Mouse (Mus musculus): ENCODE data around the gene Krt7.

Gene Krt7

DNA sequence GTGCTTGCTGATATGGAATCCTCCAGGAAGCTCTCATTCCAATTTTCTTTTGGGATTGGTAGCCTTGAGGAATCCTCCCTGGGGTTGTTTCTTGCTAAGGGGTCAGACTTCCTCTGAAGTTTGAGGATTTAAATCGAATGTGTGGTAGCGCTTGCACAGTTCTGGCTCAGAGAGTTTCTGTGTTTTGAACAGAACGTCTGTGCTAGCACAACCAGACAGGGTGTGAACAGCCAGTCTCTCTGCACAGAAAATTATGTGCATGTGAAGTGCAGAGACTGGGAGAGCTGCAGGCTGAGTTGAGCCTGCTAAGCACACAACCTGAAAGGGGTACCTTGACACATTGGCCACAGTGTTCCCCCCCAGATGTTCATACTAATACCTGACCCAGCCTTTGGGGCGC lies 30.0 kb downstream of the Krt7 start:
- peak; percentile 45 for DNase-seq (ENCODE audit: low read depth, low spot score)

DNA sequence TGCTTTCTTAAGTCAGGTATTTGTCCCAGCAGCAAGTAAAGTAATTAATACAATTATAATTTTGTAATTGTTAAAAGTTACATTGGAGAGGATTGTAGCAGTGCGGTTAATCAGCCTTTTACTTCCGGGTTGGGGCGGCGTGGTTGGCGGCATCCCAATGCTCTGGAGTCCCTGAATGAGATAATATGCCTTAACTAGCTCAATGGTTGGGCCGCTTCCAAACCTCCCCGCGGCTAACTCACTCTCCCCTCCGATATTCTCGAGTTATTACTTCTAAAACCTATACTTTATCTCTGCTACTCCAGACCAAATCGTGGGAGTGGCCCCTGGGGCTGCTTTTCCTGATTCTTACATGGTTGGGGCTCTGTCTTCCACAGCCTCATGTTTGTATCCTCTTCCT lies 35.7 kb downstream of the Krt7 start:
- no peak for DNase-seq (ENCODE audit: low read depth, low spot score)

DNA sequence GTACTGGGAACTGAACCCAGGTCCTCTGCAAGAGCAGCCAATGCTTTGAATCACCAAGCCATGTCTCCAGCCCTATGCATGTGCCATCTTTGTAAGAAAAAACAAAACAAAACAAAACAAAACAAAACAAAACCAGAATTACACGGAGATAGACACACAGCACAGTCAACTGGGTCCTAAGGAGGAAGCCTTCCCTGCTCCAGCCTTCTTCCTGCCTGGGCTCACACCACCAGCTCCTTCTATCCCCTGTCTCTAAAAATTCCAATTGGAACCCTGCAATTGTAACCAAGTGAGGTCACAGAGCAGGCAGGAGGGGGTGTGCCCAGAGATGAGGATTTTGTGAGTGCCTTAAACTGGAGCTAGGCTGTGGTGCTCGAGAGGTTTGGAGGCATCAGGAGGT lies 36.6 kb downstream of the Krt7 start, which contains the start of gene Krt88:
Gene Krt88 (plus strand): TSS at position 301 of the 400 bp plus-strand sequence.
- DNase-seq (ENCODE audit: low read depth, low spot score): no peak

DNA sequence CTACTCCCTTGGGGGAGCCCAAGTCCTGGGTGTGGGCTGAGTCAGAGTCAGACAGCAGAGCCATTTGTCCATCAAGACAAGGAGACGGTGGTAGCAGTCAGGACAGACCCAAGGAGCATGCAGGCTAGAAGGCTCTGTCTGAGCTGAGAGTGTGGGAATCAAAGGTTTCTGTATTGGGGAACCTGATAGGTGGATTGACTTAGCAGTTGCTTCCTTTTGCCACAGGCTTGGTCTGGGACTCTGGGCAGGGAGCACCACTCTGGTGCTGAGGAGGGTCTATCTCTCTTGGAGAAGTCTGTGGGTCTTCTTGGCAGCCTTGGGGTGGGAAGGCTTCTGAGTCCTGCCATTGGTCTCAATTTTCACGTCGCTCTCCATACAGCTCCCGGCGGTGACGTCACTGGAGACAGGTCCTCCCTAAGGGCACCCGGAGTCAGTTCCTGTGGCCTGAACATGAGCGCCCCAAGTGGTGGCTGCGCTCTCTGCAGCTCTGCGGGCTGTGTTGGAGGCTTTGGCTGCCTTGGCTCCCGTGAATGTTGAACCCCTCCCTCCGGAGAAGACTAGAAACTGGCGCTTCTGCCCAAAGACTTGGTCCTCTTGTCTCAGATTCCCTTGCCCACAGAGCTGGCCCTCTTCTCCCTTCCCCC lies 42.4 kb downstream of the Krt7 start:
- peak; percentile 69 for DNase-seq (ENCODE audit: low read depth, low spot score)

DNA sequence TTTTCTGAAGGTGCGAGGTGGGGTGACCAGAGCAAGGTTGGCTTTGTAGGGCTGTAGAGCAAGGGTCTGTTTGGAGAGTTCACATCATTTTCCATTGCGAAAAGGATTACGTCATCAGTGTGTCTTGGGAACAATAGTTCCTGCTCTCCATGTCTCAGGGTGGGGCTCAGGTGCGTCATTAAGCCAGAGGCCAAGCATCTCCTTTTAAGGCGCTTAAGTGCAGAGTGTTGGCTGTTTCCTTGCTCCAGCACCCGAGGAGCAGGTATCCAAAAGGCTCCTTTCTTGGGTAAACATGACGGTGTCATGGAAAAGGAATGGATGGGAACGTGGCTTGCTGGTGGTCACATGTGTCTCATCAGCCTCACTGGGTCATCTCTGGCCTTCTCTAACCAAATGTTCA lies 43.9 kb downstream of the Krt7 start:
- no peak for DNase-seq (ENCODE audit: low read depth, low spot score)

DNA sequence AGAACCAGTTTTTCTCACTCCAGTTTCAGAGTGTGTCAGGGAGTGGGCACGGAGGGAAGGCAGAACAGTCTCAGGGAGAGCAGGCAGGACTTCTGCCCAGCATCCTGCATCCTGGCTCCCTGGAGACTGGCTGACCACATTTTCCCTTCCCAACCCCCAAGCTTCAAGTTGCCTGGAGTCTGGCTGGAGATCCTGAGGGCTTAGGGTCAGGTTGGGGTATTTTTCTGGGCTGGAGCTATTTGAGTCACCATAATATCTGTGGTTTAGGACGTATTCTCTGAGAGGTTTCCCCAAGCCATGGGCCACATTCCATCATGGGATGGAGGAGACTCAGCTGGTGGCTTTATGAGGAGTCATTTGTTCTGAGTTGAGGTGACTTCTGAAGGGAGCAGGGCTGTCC lies 44.4 kb downstream of the Krt7 start:
- no peak for DNase-seq (ENCODE audit: low read depth, low spot score)

DNA sequence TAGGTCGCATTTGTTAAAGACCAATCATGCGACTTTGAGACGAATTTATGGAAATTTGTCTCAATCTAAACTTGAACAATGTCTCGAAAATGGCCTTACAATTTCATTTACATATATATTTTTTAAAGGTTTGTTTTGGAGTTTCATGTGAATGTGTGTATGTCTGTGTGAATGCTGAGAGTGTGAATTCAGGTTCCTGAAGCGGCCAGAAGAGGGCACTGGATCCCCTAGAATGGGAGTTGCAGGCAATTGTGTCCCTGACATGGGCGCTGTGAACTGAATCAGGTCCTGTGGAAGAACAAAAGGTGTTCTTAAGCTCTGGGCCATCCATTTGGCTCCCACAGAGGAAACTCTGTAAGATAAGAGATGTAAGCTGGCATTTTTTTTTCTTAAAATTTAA lies 45.0 kb downstream of the Krt7 start:
- DNase-seq (ENCODE audit: low read depth, low spot score): no peak

DNA sequence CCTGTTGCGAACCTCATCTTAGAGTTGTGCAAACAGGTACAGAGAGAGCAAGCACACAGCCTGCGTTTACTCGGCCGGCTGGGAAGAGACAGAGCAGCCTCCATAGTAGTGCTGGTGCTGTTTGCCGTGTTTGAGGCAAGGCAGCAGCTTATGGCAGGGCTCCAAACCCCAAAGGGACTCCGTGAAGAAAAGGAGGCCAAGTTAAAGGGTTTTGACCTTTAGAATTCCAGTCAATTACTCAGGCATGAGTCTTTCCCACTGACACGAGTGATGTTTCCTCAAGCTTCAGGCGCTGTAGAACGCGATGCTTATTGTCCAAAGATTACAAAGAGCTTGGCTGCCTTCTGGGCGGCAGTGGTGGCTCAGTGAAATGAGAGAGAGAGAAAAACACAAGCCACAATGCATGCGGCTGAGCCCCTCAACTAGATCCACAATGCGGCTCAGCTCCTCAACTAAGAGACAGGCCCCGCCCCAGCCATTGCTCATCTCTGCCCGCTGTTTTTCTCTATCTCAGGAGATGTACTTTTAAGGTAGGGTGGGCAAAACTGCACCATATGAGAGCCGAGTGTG lies 47.6 kb downstream of the Krt7 start:
- no peak for DNase-seq (ENCODE audit: low read depth, low spot score)

DNA sequence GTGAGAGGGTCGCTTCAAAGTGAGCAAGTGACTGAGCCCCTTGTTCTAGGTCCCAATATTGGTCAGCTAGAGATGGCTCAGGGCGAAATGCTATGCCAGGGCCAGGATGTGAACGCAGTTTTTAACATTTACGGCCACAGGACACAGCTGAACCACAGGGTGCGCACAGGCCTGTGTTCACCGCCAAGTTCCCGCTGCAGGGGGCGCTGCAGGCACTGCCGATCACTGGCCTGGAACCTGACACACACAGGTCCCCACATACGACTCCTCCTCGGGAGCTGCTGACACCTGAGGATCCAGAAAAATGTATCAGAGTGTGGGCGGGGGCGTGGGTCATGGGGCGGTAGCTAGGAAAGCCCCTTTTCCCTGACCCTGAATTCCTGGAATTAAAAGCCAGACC lies 48.4 kb downstream of the Krt7 start:
- no peak for DNase-seq (ENCODE audit: low read depth, low spot score)

DNA sequence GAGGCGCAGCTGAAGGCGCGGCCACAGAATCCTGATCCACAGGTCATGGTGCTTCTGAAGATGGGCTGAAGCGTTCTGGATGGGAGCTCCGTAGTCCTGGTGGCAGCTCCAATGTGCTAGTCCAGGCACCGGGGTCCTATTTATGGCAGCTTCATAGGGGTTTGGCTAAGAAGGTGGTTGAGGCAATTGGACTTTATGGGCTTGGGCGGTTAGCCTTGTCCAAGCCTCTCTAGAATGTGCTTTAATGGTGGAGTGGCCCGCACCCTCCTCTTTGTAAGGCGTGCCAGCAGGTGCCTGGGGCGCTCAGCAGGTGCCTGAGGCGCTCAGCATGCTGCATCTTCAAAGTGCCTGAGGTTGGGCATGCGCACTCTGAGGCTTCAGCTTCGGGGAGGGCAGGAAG lies 52.8 kb downstream of the Krt7 start, which contains the start of gene Krt81:
Gene Krt81 (minus strand): TSS at position 101 of the 400 bp plus-strand sequence.
- DNase-seq (ENCODE audit: low read depth, low spot score): no peak

DNA sequence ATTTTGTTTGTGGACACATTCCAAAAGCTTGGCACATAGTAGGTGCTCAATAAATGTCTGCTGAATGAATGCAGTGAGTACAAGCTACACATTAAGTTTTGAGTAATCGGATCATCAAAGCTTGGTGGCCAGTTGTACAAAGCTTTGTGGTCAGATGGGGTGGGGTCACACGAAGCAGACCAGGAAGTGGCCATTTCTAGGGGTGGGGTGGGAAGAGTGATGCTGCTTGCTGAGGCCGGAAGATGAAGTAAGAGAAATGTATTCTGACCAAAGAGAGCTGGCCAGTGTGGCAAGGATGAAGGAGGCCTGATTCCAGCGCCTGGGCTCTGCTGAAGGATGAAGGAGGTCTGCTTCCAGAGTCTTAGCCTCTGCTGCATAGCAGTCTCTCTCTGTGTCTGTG lies 58.2 kb downstream of the Krt7 start:
- no peak for DNase-seq (ENCODE audit: low read depth, low spot score)

DNA sequence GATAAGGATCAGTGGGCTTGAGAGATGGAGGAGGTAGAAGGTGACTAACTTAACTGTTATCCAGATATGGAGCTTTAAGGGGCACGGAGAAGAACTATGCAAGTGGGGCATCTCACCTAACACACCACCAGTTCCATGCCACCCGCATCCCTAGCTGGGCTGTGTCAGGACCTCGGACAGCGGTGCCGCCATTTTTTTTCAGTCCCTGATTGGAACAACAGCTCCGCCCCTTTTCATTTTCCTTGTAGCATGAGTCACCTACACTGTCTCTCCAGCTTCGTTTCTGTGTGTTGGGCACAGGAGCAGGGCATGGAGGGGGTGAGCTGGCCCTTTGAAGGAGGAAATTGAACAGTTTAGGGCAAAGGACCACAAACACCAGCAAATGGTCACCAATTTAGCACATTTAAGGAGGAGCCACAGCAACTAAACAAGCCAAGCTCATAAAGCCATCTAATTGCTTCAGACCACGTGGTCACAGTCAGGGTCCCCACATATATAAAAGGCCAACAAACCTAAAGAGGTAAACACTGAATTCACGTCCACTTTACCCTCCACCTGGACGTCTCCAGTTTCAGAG lies 62.2 kb downstream of the Krt7 start, which contains the start of gene Krt86:
Gene Krt86 (plus strand): TSS at position 527 of the 577 bp plus-strand sequence.
- no peak for DNase-seq (ENCODE audit: low read depth, low spot score)

DNA sequence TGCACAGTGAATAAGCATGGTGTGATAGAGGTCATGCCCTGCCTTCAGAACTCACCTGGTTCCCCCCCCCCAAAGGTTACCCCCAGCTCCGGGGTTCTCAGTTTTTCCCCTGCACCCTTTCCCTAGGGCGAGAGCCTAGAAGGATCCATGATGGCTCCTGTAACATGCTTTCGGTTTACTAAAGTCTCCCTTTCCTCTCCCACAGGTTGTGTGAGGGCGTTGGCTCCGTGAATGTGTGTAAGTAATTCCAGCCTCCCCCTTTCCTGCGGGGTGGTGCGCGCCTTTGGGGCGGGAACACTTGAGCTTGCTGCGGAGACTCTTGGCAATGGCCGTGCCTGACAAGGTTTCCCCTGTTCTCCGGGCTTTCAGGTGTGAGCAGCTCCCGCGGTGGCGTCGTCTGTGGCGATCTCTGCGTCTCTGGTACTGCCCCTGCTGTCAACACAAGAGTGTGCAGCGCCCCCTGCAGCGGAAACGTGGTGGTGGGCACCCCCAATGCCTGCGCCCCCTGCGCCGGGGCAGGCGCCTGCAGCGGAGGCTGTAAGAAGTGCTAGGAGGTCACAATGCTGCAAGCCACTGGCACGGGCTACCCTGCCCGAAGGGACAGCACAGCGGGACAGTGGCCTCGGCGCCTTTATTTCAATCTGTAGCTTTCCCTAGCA lies 68.3 kb downstream of the Krt7 start:
- peak; percentile 34 for DNase-seq (ENCODE audit: low read depth, low spot score)

DNA sequence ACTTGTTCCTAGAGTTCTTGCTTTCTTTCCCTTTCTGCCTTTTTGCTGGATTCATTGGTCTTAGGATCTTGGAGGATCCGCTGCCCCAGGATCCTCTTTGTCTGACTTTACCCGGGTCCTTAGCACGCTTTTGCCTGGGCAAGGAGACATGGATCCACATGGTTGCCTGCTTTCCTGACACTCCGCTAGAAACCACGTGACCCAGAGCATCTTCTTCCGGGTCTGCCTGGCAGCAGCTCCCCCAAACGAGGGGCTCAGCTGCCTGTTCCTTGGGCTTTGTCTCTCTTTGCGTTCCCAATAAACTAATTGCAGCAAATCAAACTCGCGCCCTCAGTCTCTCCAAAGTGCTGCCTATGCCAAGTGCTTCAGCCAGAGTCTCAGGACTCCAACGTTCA lies 68.8 kb downstream of the Krt7 start:
- DNase-seq (ENCODE audit: low read depth, low spot score): no peak
